Mouse (Mus musculus) ES-E14 (cell line): ENCODE measurements around the gene E2f3.

ENCODE experiments used
- CHD2 ChIP-seq: IDR thresholded peaks from 2 replicates; pipeline ENCODE4 v1.6.1; 2014; ENCODE audit warnings: mild to moderate bottlenecking, low read depth, low read length, inconsistent platforms
- HCFC1 ChIP-seq: IDR thresholded peaks from 2 replicates; pipeline ENCODE4 v1.6.1; 2012; ENCODE audit warnings: low read length, inconsistent platforms, borderline replicate concordance; ENCODE audit not compliant: insufficient read depth
- MAFK ChIP-seq: IDR thresholded peaks from 2 replicates; pipeline ENCODE4 v1.6.1; 2014; ENCODE audit warnings: mild to moderate bottlenecking, low read depth, low read length, inconsistent platforms; ENCODE audit not compliant: insufficient read depth
- ZC3H11A ChIP-seq: IDR thresholded peaks from 2 replicates; pipeline ENCODE4 v1.6.1; 2012; ENCODE audit warnings: low read depth, mild to moderate bottlenecking, inconsistent platforms, low read length, borderline replicate concordance
- ZNF384 ChIP-seq: IDR thresholded peaks from 2 replicates; pipeline ENCODE4 v1.6.1; 2012; ENCODE audit warnings: low read depth, low read length, inconsistent platforms

GRCm38 (mm10) chr13:29866780-29867179, 119.1 kb downstream of the E2f3 start:
- TF ChIP-seq ZC3H11A, result no peak
- no peak for TF ChIP-seq CHD2
- no peak for TF ChIP-seq ZNF384
- no peak for TF ChIP-seq HCFC1
- no peak for TF ChIP-seq MAFK
